Mouse (Mus musculus) C2C12 (cell line): ENCODE measurements around the gene Bid.

Experiments
- CEBPB ChIP-seq: IDR thresholded peaks from one replicate; pipeline ENCODE4 v1.6.1; 2011; ENCODE audit warnings: low read depth, mild to moderate bottlenecking, control low read depth, moderate library complexity
- CTCF ChIP-seq: IDR thresholded peaks from one replicate; pipeline ENCODE4 v1.5.1; 2011; ENCODE audit not compliant: control insufficient read depth, insufficient read depth, insufficient read length
- FOSL1 ChIP-seq: IDR thresholded peaks from one replicate; pipeline ENCODE4 v1.8.0; 2011; ENCODE audit warnings: mild to moderate bottlenecking, low read length; ENCODE audit not compliant: poor library complexity, insufficient read depth, severe bottlenecking
- MAX ChIP-seq: IDR thresholded peaks from one replicate; pipeline ENCODE4 v1.6.1; 2011; ENCODE audit warnings: mild to moderate bottlenecking, control low read depth
- MYOG ChIP-seq: IDR thresholded peaks from one replicate; pipeline ENCODE4 v1.6.1; 2011; ENCODE audit not compliant: control insufficient read depth, insufficient read length; ENCODE audit errors: extremely low read depth
- USF1 ChIP-seq: IDR thresholded peaks from one replicate; pipeline ENCODE4 v1.6.1; 2011; ENCODE audit warnings: low read depth, mild to moderate bottlenecking, control low read depth, moderate library complexity

- TF ChIP-seq CTCF: no peak
- TF ChIP-seq USF1: no peak
- TF ChIP-seq FOSL1: no peak
- TF ChIP-seq CEBPB: no peak
- TF ChIP-seq MAX: no peak
- TF ChIP-seq MYOG: no peak
Observed at GRCm38 (mm10) chr6:120964179-120964578, 47.5 kb upstream of the Bid start.
